Mouse (Mus musculus) lung, postnatal 10 days (tissue): ENCODE data around the gene Tbxa2r.

Experiments used
- DNase-seq: peaks from one replicate; pipeline ENCODE4 v3.0.0; 2021

The Tbxa2r gene

GRCm38 (mm10) chr10:81322444-81322843 lies 6.1 kb upstream of the Tbxa2r start:
- no peak for DNase-seq

GRCm38 (mm10) chr10:81323141-81323775 lies 5.3 kb upstream of the Tbxa2r start:
- no peak for DNase-seq

- DNase-seq, result no peak
Measured at GRCm38 (mm10) chr10:81323791-81324530, 4.6 kb upstream of the Tbxa2r start.

- no peak for DNase-seq
Measured at GRCm38 (mm10) chr10:81325176-81325575, 3.4 kb upstream of the Tbxa2r start.

GRCm38 (mm10) chr10:81325781-81326180 lies 2.8 kb upstream of the Tbxa2r start:
- no peak for DNase-seq

GRCm38 (mm10) chr10:81326858-81327257 lies 1.7 kb upstream of the Tbxa2r start:
- DNase-seq, result peak; percentile 76

- peak; percentile 57 for DNase-seq
Measured at GRCm38 (mm10) chr10:81327959-81328358, 572 bp upstream of the Tbxa2r start.

GRCm38 (mm10) chr10:81329194-81329975 lies 854 bp downstream of the Tbxa2r start:
- peak; percentile 83 for DNase-seq

GRCm38 (mm10) chr10:81330007-81330406 lies 1.5 kb downstream of the Tbxa2r start:
- peak; percentile 54 for DNase-seq

GRCm38 (mm10) chr10:81332277-81332676 lies 3.7 kb downstream of the Tbxa2r start:
- no peak for DNase-seq

GRCm38 (mm10) chr10:81334324-81334723 lies 5.8 kb downstream of the Tbxa2r start:
- no peak for DNase-seq

GRCm38 (mm10) chr10:81335393-81336340 lies 7.1 kb downstream of the Tbxa2r start:
- DNase-seq, result peak; percentile 77

GRCm38 (mm10) chr10:81336558-81336957 lies 8.0 kb downstream of the Tbxa2r start:
- no peak for DNase-seq

GRCm38 (mm10) chr10:81340551-81341332 lies 12.2 kb downstream of the Tbxa2r start:
- DNase-seq, result peak; percentile 57

GRCm38 (mm10) chr10:81341333-81341949 lies 12.9 kb downstream of the Tbxa2r start:
- peak; percentile 87 for DNase-seq

- DNase-seq, result peak; percentile 46
Measured at GRCm38 (mm10) chr10:81342686-81343505, 14.4 kb downstream of the Tbxa2r start, which contains the start of gene Gipc3. Gipc3 (minus strand) TSS chr10:81343266.

GRCm38 (mm10) chr10:81344421-81345161 lies 16.1 kb downstream of the Tbxa2r start:
- peak; percentile 48 for DNase-seq

GRCm38 (mm10) chr10:81345162-81345534 lies 16.6 kb downstream of the Tbxa2r start:
- no peak for DNase-seq

GRCm38 (mm10) chr10:81346453-81347067 lies 18.0 kb downstream of the Tbxa2r start:
- peak; percentile 80 for DNase-seq
